Comparison of ENCODE assay signal across 19 mouse cellular contexts in the genomic region with DNA sequence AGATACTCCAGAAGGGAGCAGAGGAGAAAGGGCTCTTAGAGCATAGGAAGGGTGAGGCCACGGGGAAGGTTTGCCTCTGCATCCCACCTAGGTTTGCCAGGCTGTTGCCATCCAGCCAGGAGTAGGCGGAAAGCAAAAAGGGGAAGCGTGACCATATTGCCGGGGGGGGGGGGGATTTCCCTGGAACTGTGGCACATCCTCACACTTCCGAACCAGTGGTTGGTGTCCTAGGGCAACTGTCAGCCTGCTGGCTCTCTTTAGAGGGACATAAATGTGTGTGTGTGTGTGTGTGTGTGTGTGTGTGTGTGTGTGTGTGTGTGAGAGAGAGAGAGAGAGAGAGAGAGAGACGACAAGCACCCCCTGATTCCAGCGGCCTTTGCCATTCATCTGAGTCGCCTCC.
DNase-seq lines count a peak whose midpoint lies in the region; ATAC-seq and TF ChIP-seq lines count a peak whose summit lies in the region.
"Had no signal": no experiment of that assay in that cellular context is flagged by ENCODE, and none has a peak within 500 bp of the region (broad histone marks: within the 10 kb centered on the region; RNA-seq: fewer than 3 reads in every experiment).

No protein-coding gene starts in this region.

- H3K9ac ChIP-seq in CH12.LX (ENCODE audit: insufficient read depth, low read depth): no peak overlapping the region
- H3K9ac ChIP-seq in stomach, embryonic 14.5 days (replicated peaks; ENCODE audit: low read depth, low read length): no peak overlapping the region
- H3K9ac ChIP-seq: embryonic facial prominence, embryonic 13.5 days; forebrain, embryonic 12.5 days; hindbrain, embryonic 12.5 days had no signal

- no peaks in the 10 kb centered on the region for H3K27me3 ChIP-seq in CH12.LX (replicated peaks)
- H3K27me3 ChIP-seq in stomach, embryonic 14.5 days (ENCODE audit: control insufficient read depth, insufficient read depth, low read length): no peaks in the 10 kb centered on the region
- H3K27me3 ChIP-seq: embryonic facial prominence, embryonic 13.5 days; forebrain, embryonic 12.5 days; hindbrain, embryonic 12.5 days had no signal

- 0 out of 2 replicates have a peak overlapping the region, but pooled peaks have one; percentile 19 for H3K4me2 ChIP-seq in CH12.LX (ENCODE audit: insufficient read depth, low read depth, poor library complexity, severe bottlenecking)
- H3K4me2 ChIP-seq in stomach, embryonic 14.5 days (replicated peaks; ENCODE audit: low read depth, low read length): no peak overlapping the region
- H3K4me2 ChIP-seq: embryonic facial prominence, embryonic 13.5 days; forebrain, embryonic 12.5 days; hindbrain, embryonic 12.5 days had no signal

- peak; percentile 74 for TF ChIP-seq EP300 in CH12.LX (IDR thresholded peaks at IDR 0.05; ENCODE audit: low read length)

- dilution Hi-C loops in CH12.LX (cut with MboI; ENCODE audit: extremely low pct_ligation_motif_present, extremely low pct_unique_long_range_greater_than_20kb, low sequenced_read_pairs): no loop called here

- no peak for TF ChIP-seq POLR2A in CH12.LX (IDR thresholded peaks at IDR 0.05; ENCODE audit: low read depth, low read length)

- TF ChIP-seq CTCF in CH12.LX (conservative IDR thresholded peaks at IDR 0.05 in 1 of 2, IDR thresholded peaks at IDR 0.05 in 1 of 2; ENCODE audit: low read depth in 2 of 2, low read length in 2 of 2): no peak
- no peak for TF ChIP-seq CTCF in layer of hippocampus, adult 2 months (conservative IDR thresholded peaks at IDR 0.05)

- peaks cover 16 to 72% of the 10 kb centered on the region in 2 experiments for H3K36me3 ChIP-seq in CH12.LX (replicated peaks in 1 of 2; ENCODE audit: control insufficient read depth in 1 of 2, insufficient read depth in 1 of 2, low read length in 1 of 2)
- no peaks in the 10 kb centered on the region for H3K36me3 ChIP-seq in stomach, embryonic 14.5 days (ENCODE audit: control insufficient read depth, insufficient read depth, low read length)
- H3K36me3 ChIP-seq: embryonic facial prominence, embryonic 13.5 days; forebrain, embryonic 12.5 days; hindbrain, embryonic 12.5 days had no signal

- WGBS in stomach, embryonic 14.5 days: 89% methylated on average over 7 of the region's 8 CpGs

- H3K4me1 ChIP-seq in CH12.LX (ENCODE audit: control insufficient read depth in 1 of 2, insufficient read depth in 2 of 2): peaks cover 39 to 80% of the 10 kb centered on the region in 2 experiments
- H3K4me1 ChIP-seq in stomach, embryonic 14.5 days (ENCODE audit: control insufficient read depth, insufficient read depth, low read length): no peaks in the 10 kb centered on the region
- H3K4me1 ChIP-seq: embryonic facial prominence, embryonic 13.5 days; forebrain, embryonic 12.5 days; hindbrain, embryonic 12.5 days had no signal

- H3K9me3 ChIP-seq in CH12.LX (replicated peaks; ENCODE audit: low read length): peaks cover 8% of the 10 kb centered on the region
- no peaks in the 10 kb centered on the region for H3K9me3 ChIP-seq in stomach, embryonic 14.5 days (ENCODE audit: control insufficient read depth, low read depth, low read length)
- H3K9me3 ChIP-seq: embryonic facial prominence, embryonic 13.5 days; forebrain, embryonic 12.5 days; hindbrain, embryonic 12.5 days had no signal

- H3K27ac ChIP-seq in CH12.LX (ENCODE audit: insufficient read depth, low read depth): peak overlapping the region; percentile 11; the same call in 1 of the 2 replicates
- H3K27ac ChIP-seq in stomach, embryonic 14.5 days (ENCODE audit: low read length): 0 out of 2 replicates have a peak overlapping the region, but pooled peaks have one; percentile 6
- H3K27ac ChIP-seq in layer of hippocampus, adult 2 months: no peak overlapping the region
- H3K27ac ChIP-seq: embryonic facial prominence, embryonic 13.5 days; forebrain, embryonic 12.5 days; hindbrain, embryonic 12.5 days had no signal

- in situ Hi-C loops in CH12.LX (cut with MboI; ENCODE audit: low pct_ligation_motif_present, low pct_unique_long_range_greater_than_20kb, low sequenced_read_pairs): no loop called here

- DNase-seq in CH12.LX (ENCODE audit: extremely low read depth): peak; percentile 64
- DNase-seq in layer of hippocampus, adult 2 months (ENCODE audit: low spot score in 2 of 2): no peak
- no peak for DNase-seq in lung, postnatal 36 days
- no peak for DNase-seq in layer of hippocampus, postnatal 36 days
- DNase-seq: adrenal gland, postnatal 10 days; B cell, adult 2 months; cerebellum, adult 11-12 months; cerebellum, adult 9-10 months; gastrocnemius, postnatal 10 days; heart, postnatal 10 days; heart, postnatal 4 days had no signal

- TF ChIP-seq RAD21 in CH12.LX (IDR thresholded peaks at IDR 0.05; ENCODE audit: low read depth, low read length): no peak; the same call in 1 of the 2 replicates

- H3K79me2 ChIP-seq in CH12.LX (replicated peaks; ENCODE audit: control insufficient read depth, extremely low read depth, insufficient read depth, poor library complexity, severe bottlenecking): peaks cover 24% of the 10 kb centered on the region

- ATAC-seq in megakaryocyte, adult 5-6 weeks (ENCODE audit: poor library complexity, severe bottlenecking): peak; percentile 49
- ATAC-seq in stomach, embryonic 14.5 days (ENCODE audit: insufficient number of reproducible peaks, insufficient read depth, low FRiP score, low read depth): no peak
- ATAC-seq: CD4-positive, CD25-positive, alpha-beta regulatory T cell, adult 4 months; forebrain, embryonic 16.5 days; hindbrain, embryonic 16.5 days had no signal

- no peak overlapping the region for H3K4me3 ChIP-seq in CH12.LX (replicated peaks in 1 of 3; ENCODE audit: low read depth in 2 of 3, low read length in 2 of 3, poor library complexity in 1 of 3)
- H3K4me3 ChIP-seq in stomach, embryonic 14.5 days (ENCODE audit: low read depth, low read length): no peak overlapping the region
- H3K4me3 ChIP-seq in layer of hippocampus, adult 2 months: no peak overlapping the region
- H3K4me3 ChIP-seq: embryonic facial prominence, embryonic 13.5 days; forebrain, embryonic 12.5 days; hindbrain, embryonic 12.5 days had no signal

TF ChIP-seq in CH12.LX, 34 proteins besides CTCF, POLR2A, EP300 and RAD21:
- TF ChIP-seq TCF12 (IDR thresholded peaks at IDR 0.05; ENCODE audit: low read depth, low read length) (0 out of 2 replicates have a peak, but pooled peaks have one; percentile 31), MEF2A (IDR thresholded peaks at IDR 0.05; ENCODE audit: borderline replicate concordance, low read depth, low read length) (0 out of 2 replicates have a peak, but pooled peaks have one; percentile 29), TBP (conservative IDR thresholded peaks at IDR 0.05; ENCODE audit: low read depth, low read length) (no peak), NRF1 (IDR thresholded peaks at IDR 0.05; ENCODE audit: low read depth, low read length) (no peak), BHLHE40 (IDR thresholded peaks at IDR 0.05; ENCODE audit: low read depth, low read length) (peak; percentile 69), ETS1 (conservative IDR thresholded peaks at IDR 0.05; ENCODE audit: low read depth, low read length) (peak; percentile 32), SMC3 (IDR thresholded peaks at IDR 0.05; ENCODE audit: low read depth, low read length) (peak; percentile 23; the same call in 1 of the 2 replicates), MAFK (IDR thresholded peaks at IDR 0.05; ENCODE audit: insufficient replicate concordance, low read length) (0 out of 2 replicates have a peak, but pooled peaks have one; percentile 4), MYC (IDR thresholded peaks at IDR 0.05; ENCODE audit: low read depth, low read length) (no peak), SIN3A (IDR thresholded peaks at IDR 0.05; ENCODE audit: low read length) (0 out of 2 replicates have a peak, but pooled peaks have one; percentile 56), MAZ (IDR thresholded peaks at IDR 0.05; ENCODE audit: low read depth, low read length) (peak; percentile 67; the same call in 1 of the 2 replicates), IRF4 (IDR thresholded peaks at IDR 0.05; ENCODE audit: low read depth, low read length) (peak; percentile 81)
TF ChIP-seq in CH12.LX: peak in this region for 9.
